9 mouse cellular contexts compared by ENCODE assay signal in the genomic region with DNA sequence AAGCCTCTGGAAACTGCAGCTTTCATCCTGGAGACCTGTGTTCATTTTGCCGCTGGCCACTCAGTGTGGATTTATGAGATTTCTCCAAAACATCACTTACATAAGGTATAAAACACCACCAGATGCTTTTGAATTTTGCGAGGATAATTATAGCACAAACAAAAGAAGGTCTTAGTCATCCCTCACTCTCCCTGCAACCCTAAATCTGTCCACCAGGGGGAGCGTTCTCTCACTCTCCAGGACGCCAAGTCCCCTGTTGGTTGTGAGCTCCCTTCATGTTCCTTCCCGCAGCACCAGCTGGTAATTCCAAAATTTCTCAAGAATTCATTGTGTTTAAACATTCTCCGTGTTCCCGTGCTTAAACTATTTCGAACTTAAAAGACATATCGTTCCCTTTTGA. TPM values are rescaled to one million over a fixed set of nuclear protein-coding genes. Genes with fewer than 3 reads are reported as not detected.
DNase-seq lines count a peak whose midpoint lies in the region; ATAC-seq lines count a peak whose summit lies in the region.
"Had no signal": no experiment of that assay in that cellular context is flagged by ENCODE, and none has a peak within 500 bp of the region (broad histone marks: within the 10 kb centered on the region; RNA-seq: fewer than 3 reads in every experiment).

No protein-coding gene starts in this region.

- H3K36me3 ChIP-seq in lung, embryonic 16.5 days (ENCODE audit: control insufficient read depth, insufficient read depth, low read length), result no peaks in the 10 kb centered on the region
- H3K36me3 ChIP-seq: limb, embryonic 13.5 days had no signal

- 9% methylated on average over 9 of the region's 9 CpGs for WGBS in lung, embryonic 16.5 days

- H3K4me2 ChIP-seq in lung, embryonic 16.5 days (ENCODE audit: low read depth, low read length), result peak overlapping the region; percentile 6; the same call in 1 of the 2 replicates
- H3K4me2 ChIP-seq: limb, embryonic 13.5 days had no signal

- 0 out of 2 replicates have a peak, but pooled peaks have one; percentile 27 for ATAC-seq in lung, embryonic 16.5 days (ENCODE audit: low read depth)

- no peaks in the 10 kb centered on the region for H3K27me3 ChIP-seq in lung, embryonic 16.5 days (ENCODE audit: control insufficient read depth, insufficient read depth, low read depth, low read length)
- H3K27me3 ChIP-seq: limb, embryonic 13.5 days had no signal

- no peak overlapping the region for H3K27ac ChIP-seq in lung, embryonic 16.5 days (ENCODE audit: low read length)
- H3K27ac ChIP-seq: limb, embryonic 13.5 days had no signal

- no peaks in the 10 kb centered on the region for H3K9me3 ChIP-seq in lung, embryonic 16.5 days (ENCODE audit: control insufficient read depth, low read length)
- H3K9me3 ChIP-seq: limb, embryonic 13.5 days had no signal

- H3K4me3 ChIP-seq in lung, embryonic 16.5 days (ENCODE audit: low read length), result no peak overlapping the region
- H3K4me3 ChIP-seq: limb, embryonic 13.5 days had no signal

- H3K4me1 ChIP-seq in lung, embryonic 16.5 days (replicated peaks; ENCODE audit: control insufficient read depth, insufficient read depth, low read length), result peaks cover 4% of the 10 kb centered on the region

- DNase-seq in CD4-positive, CD25-positive, alpha-beta regulatory T cell, adult 2 months (ENCODE audit: low read depth, low spot score), result peak; percentile 89
- peak; percentile 81 for DNase-seq in R1 (ENCODE audit: low read depth, low spot score)
- DNase-seq in cerebellum, postnatal 14 days, result peak; percentile 81 to 87
- peak; percentile 59 to 78 for DNase-seq in frontal cortex, postnatal 14 days (ENCODE audit: low spot score in 2 of 2)
- peak; percentile 76 to 90 for DNase-seq in kidney, postnatal 36 days
- DNase-seq in right cerebral cortex, postnatal 25 days, result peak; percentile 78
- DNase-seq in yolk sac, embryonic 10.5 days (ENCODE audit: low spot score), result peak; percentile 40

- no peak overlapping the region for H3K9ac ChIP-seq in lung, embryonic 16.5 days (ENCODE audit: low read length)
- H3K9ac ChIP-seq: limb, embryonic 13.5 days had no signal

RNA-seq across cellular contexts. Expression of gene Mcur1, which starts 5.4 kb away (rescaled TPM):
- 15.9 and 16.4 TPM in 2 replicates for polyA plus RNA-seq in lung, embryonic 16.5 days (2015; fragmentation: Nextera tagmentation; extraction: Ambion mirVana)

RNA-seq across cellular contexts. Expression of gene Rnf182, which starts 50.2 kb away (rescaled TPM):
- 3.6 and 4.3 TPM in 2 replicates for polyA plus RNA-seq in lung, embryonic 16.5 days (2015; fragmentation: Nextera tagmentation; extraction: Ambion mirVana)
